Mouse (Mus musculus) gastrocnemius, adult 8-10 months (tissue): ENCODE measurements around the gene Prkn. TPM values are rescaled to one million over a fixed set of nuclear protein-coding genes. Genes with fewer than 3 reads are reported as not detected.

Experiments
- DNase-seq, 2 experiments: peaks; one replicate each; pipeline ENCODE4 v3.0.0; 2022; ENCODE audit warnings: low spot score in 2 of 2
- total RNA-seq, 4 experiments: library from RNA; stranded (reverse); gene quantifications; 2 replicates each; pipeline ENCODE4 v1.2.4; 2022

Prkn gene
- total RNA-seq, 4 experiments from 2014 or later: 21.6 to 26.5 (median 23.0) TPM

GRCm38 (mm10) chr17:11394607-11395006, 554.4 kb downstream of the Prkn start:
- DNase-seq: no peak

- no peak for DNase-seq
Observed at GRCm38 (mm10) chr17:11397678-11398077, 557.5 kb downstream of the Prkn start.

GRCm38 (mm10) chr17:11402225-11402875, 562.2 kb downstream of the Prkn start:
- DNase-seq: no peak

- DNase-seq: no peak
Observed at GRCm38 (mm10) chr17:11411414-11411813, 571.2 kb downstream of the Prkn start.

- DNase-seq: no peak
Observed at GRCm38 (mm10) chr17:11413688-11414087, 573.5 kb downstream of the Prkn start.

- DNase-seq: no peak
Observed at GRCm38 (mm10) chr17:11414288-11414687, 574.1 kb downstream of the Prkn start.

GRCm38 (mm10) chr17:11417150-11417549, 577.0 kb downstream of the Prkn start:
- DNase-seq: no peak

GRCm38 (mm10) chr17:11419484-11419883, 579.3 kb downstream of the Prkn start:
- DNase-seq: no peak

- DNase-seq: no peak
Observed at GRCm38 (mm10) chr17:11420839-11421238, 580.7 kb downstream of the Prkn start.

- DNase-seq: no peak
Observed at GRCm38 (mm10) chr17:11421264-11421940, 581.2 kb downstream of the Prkn start.

- no peak for DNase-seq
Observed at GRCm38 (mm10) chr17:11431323-11431722, 591.1 kb downstream of the Prkn start.

- DNase-seq: no peak
Observed at GRCm38 (mm10) chr17:11432593-11432992, 592.4 kb downstream of the Prkn start.

- DNase-seq: no peak
Observed at GRCm38 (mm10) chr17:11462721-11463120, 622.5 kb downstream of the Prkn start.

- DNase-seq: no peak
Observed at GRCm38 (mm10) chr17:11466095-11466494, 625.9 kb downstream of the Prkn start.

- DNase-seq: no peak
Observed at GRCm38 (mm10) chr17:11468624-11469023, 628.4 kb downstream of the Prkn start.

- no peak for DNase-seq
Observed at GRCm38 (mm10) chr17:11483032-11483431, 642.8 kb downstream of the Prkn start.

- DNase-seq: no peak
Observed at GRCm38 (mm10) chr17:11490051-11490450, 649.9 kb downstream of the Prkn start.

- no peak for DNase-seq
Observed at GRCm38 (mm10) chr17:11502556-11502955, 662.4 kb downstream of the Prkn start.

- DNase-seq: no peak
Observed at GRCm38 (mm10) chr17:11504496-11504895, 664.3 kb downstream of the Prkn start.

- DNase-seq: no peak
Observed at GRCm38 (mm10) chr17:11507082-11507481, 666.9 kb downstream of the Prkn start.

GRCm38 (mm10) chr17:11510081-11510480, 669.9 kb downstream of the Prkn start:
- no peak for DNase-seq

GRCm38 (mm10) chr17:11514032-11514761, 674.0 kb downstream of the Prkn start:
- no peak for DNase-seq
